Mouse (Mus musculus) midbrain, embryonic 13.5 days (tissue): ENCODE measurements around the gene Tnfsfm13. TPM values are rescaled to one million over a fixed set of nuclear protein-coding genes. Genes with fewer than 3 reads are reported as not detected.

Experiments used
- ATAC-seq: fragments of 200-750 bp; cut with Nextera tagmentation; 2 replicates; pipeline ENCODE4 v1.8.0; 2017; ENCODE audit warnings: mild to moderate bottlenecking, moderate TSS enrichment, moderate library complexity
- H3K27ac ChIP-seq: fragments of 300-500 bp; sonication (generic); 2 replicates; pipeline ENCODE4 v1.5.1; 2015; ENCODE audit warnings: inconsistent platforms, mild to moderate bottlenecking, moderate library complexity
- H3K27me3 ChIP-seq: fragments of 300-500 bp; sonication (generic); 2 replicates; pipeline ENCODE4 v1.6.1; 2015; ENCODE audit warnings: mild to moderate bottlenecking, inconsistent platforms
- H3K36me3 ChIP-seq: fragments of 300-500 bp; sonication (generic); 2 replicates; pipeline ENCODE4 v1.6.1; 2015; ENCODE audit warnings: mild to moderate bottlenecking, inconsistent platforms
- H3K4me1 ChIP-seq: fragments of 300-500 bp; sonication (generic); replicated peaks from 2 replicates; pipeline ENCODE4 v1.6.1; 2015; ENCODE audit warnings: inconsistent platforms
- H3K4me2 ChIP-seq: fragments of 300-500 bp; sonication (generic); replicated peaks from 2 replicates; pipeline ENCODE4 v1.6.1; 2015; ENCODE audit warnings: moderate library complexity, mild to moderate bottlenecking, inconsistent platforms
- H3K4me3 ChIP-seq: fragments of 300-500 bp; sonication (generic); replicated peaks from 2 replicates; pipeline ENCODE4 v1.5.1; 2015; ENCODE audit warnings: mild to moderate bottlenecking, inconsistent platforms
- H3K9ac ChIP-seq: fragments of 300-500 bp; sonication (generic); replicated peaks from 2 replicates; pipeline ENCODE4 v1.6.1; 2015; ENCODE audit warnings: mild to moderate bottlenecking, inconsistent platforms
- H3K9me3 ChIP-seq: fragments of 300-500 bp; sonication (generic); 2 replicates; pipeline ENCODE4 v1.6.1; 2016; ENCODE audit warnings: mild to moderate bottlenecking, inconsistent platforms
- WGBS: fragments of 180-500 bp; shearing (Covaris S2); methylation state at CpG from one replicate; pipeline ENCODE4 v1.1.7; 2015; 5-methylcytosine and 5-hydroxymethylcytosine counted together
- polyA plus RNA-seq: library from polyadenylated mRNA; unstranded; fragments of >200 nt; fragmentation: Nextera tagmentation; extraction: Ambion mirVana; gene quantifications from 2 replicates; pipeline ENCODE4 v1.2.1, GENCODE M21; 2015

Gene Tnfsfm13
- polyA plus RNA-seq, 1 experiment from 2014 or later, result 1.2 TPM

GRCm38 (mm10) chr11:69670786-69671725 is 24.8 kb downstream of the Tnfsfm13 start:
- Histone ChIP-seq H3K4me3 (peak overlapping the region; percentile 76), H3K4me1 (peaks cover 33% of the 10 kb centered on the region), H3K36me3 (peaks cover 74% of the 10 kb centered on the region), H3K9me3 (no peaks in the 10 kb centered on the region), H3K9ac (peak overlapping the region; percentile 99), H3K4me2 (peak overlapping the region; percentile 84), H3K27ac (peak overlapping the region; percentile 98), H3K27me3 (no peaks in the 10 kb centered on the region)
- WGBS, result 1% methylated on average over 52 of the region's 61 CpGs
- peak; percentile 69 for ATAC-seq

GRCm38 (mm10) chr11:69666665-69667005 is 29.3 kb downstream of the Tnfsfm13 start:
- Histone ChIP-seq H3K27ac (no peak overlapping the region), H3K4me2 (no peak overlapping the region), H3K4me3 (no peak overlapping the region; the same call in 1 of the 2 replicates), H3K9ac (no peak overlapping the region), H3K36me3 (peaks cover 71% of the 10 kb centered on the region), H3K4me1 (peaks cover 35% of the 10 kb centered on the region), H3K9me3 (no peaks in the 10 kb centered on the region), H3K27me3 (no peaks in the 10 kb centered on the region)
- WGBS, result 85% methylated on average over 3 of the region's 3 CpGs
- ATAC-seq, result no peak

- peaks cover 71% of the 10 kb centered on the region for H3K36me3 ChIP-seq
- no peak for ATAC-seq
- H3K9ac ChIP-seq, result no peak within 1 kb of the TSS; the same call in 1 of the 2 replicates
- peak within 1 kb of the TSS; percentile 47 for H3K27ac ChIP-seq
- WGBS, result 38% methylated on average over 7 of the region's 7 CpGs
- peaks cover 41% of the 10 kb centered on the region for H3K4me1 ChIP-seq
- no peak within 1 kb of the TSS; the same call in 1 of the 2 replicates for H3K4me3 ChIP-seq
- no peaks in the 10 kb centered on the region for H3K9me3 ChIP-seq
- H3K27me3 ChIP-seq, result no peaks in the 10 kb centered on the region
- H3K4me2 ChIP-seq, result no peak within 1 kb of the TSS
Observed at GRCm38 (mm10) chr11:69665961-69666664, 29.8 kb downstream of the Tnfsfm13 start, which contains the start of gene Cd68. Cd68 (minus strand) TSS chr11:69666153.

GRCm38 (mm10) chr11:69665457-69665960 is 30.4 kb downstream of the Tnfsfm13 start:
- no peaks in the 10 kb centered on the region for H3K27me3 ChIP-seq
- no peak overlapping the region for H3K4me3 ChIP-seq
- no peaks in the 10 kb centered on the region for H3K9me3 ChIP-seq
- H3K36me3 ChIP-seq, result peaks cover 67% of the 10 kb centered on the region
- H3K4me2 ChIP-seq, result no peak overlapping the region
- ATAC-seq, result no peak
- H3K4me1 ChIP-seq, result peaks cover 43% of the 10 kb centered on the region
- 80% methylated on average over 9 of the region's 9 CpGs for WGBS
- H3K9ac ChIP-seq, result no peak overlapping the region; the same call in 1 of the 2 replicates
- 0 out of 2 replicates have a peak overlapping the region, but pooled peaks have one; percentile 25 for H3K27ac ChIP-seq

- peaks cover 65% of the 10 kb centered on the region for H3K36me3 ChIP-seq
- H3K4me1 ChIP-seq, result peaks cover 42% of the 10 kb centered on the region
- H3K27ac ChIP-seq, result peak overlapping the region; percentile 47
Observed at GRCm38 (mm10) chr11:69664841-69665240, 31.1 kb downstream of the Tnfsfm13 start.

GRCm38 (mm10) chr11:69663795-69664194 is 32.1 kb downstream of the Tnfsfm13 start:
- H3K9me3 ChIP-seq, result no peaks in the 10 kb centered on the region
- no peak for ATAC-seq
- H3K4me3 ChIP-seq, result no peak overlapping the region; the same call in 1 of the 2 replicates
- H3K4me1 ChIP-seq, result peaks cover 32% of the 10 kb centered on the region
- H3K27me3 ChIP-seq, result no peaks in the 10 kb centered on the region
- H3K4me2 ChIP-seq, result no peak overlapping the region
- peaks cover 60% of the 10 kb centered on the region for H3K36me3 ChIP-seq
- no peak overlapping the region for H3K9ac ChIP-seq
- peak overlapping the region; percentile 95 for H3K27ac ChIP-seq
- 91% methylated on average over 6 of the region's 6 CpGs for WGBS

More at GRCm38 (mm10) chr11:69664841-69665240, 31.1 kb downstream of the Tnfsfm13 start:
- WGBS, result 92% methylated on average over 7 of the region's 7 CpGs
- Histone ChIP-seq H3K9ac (no peak overlapping the region), H3K4me2 (no peak overlapping the region), H3K27me3 (no peaks in the 10 kb centered on the region), H3K4me3 (no peak overlapping the region), H3K9me3 (no peaks in the 10 kb centered on the region)
- no peak for ATAC-seq

- peaks cover 28% of the 10 kb centered on the region for H3K4me1 ChIP-seq
- peaks cover 60% of the 10 kb centered on the region for H3K36me3 ChIP-seq
- peak overlapping the region; percentile 56 for H3K4me3 ChIP-seq
- H3K9ac ChIP-seq, result peak overlapping the region; percentile 48
- H3K27me3 ChIP-seq, result no peaks in the 10 kb centered on the region
- peak; percentile 60 for ATAC-seq
- 71% methylated on average over 13 of the region's 13 CpGs for WGBS
- peak overlapping the region; percentile 61 for H3K4me2 ChIP-seq
- no peaks in the 10 kb centered on the region for H3K9me3 ChIP-seq
- peak overlapping the region; percentile 95 for H3K27ac ChIP-seq
Observed at GRCm38 (mm10) chr11:69662967-69663671, 32.8 kb downstream of the Tnfsfm13 start.

GRCm38 (mm10) chr11:69662213-69662966 is 33.5 kb downstream of the Tnfsfm13 start, which contains the start of gene Mpdu1:
Mpdu1 (minus strand) TSS chr11:69662642.
- under 1% methylated on average over 48 of the region's 48 CpGs for WGBS
- peaks cover 60% of the 10 kb centered on the region for H3K36me3 ChIP-seq
- no peaks in the 10 kb centered on the region for H3K27me3 ChIP-seq
- peak within 1 kb of the TSS; percentile 56 for H3K4me3 ChIP-seq
- peak; percentile 97 for ATAC-seq
- peak within 1 kb of the TSS; percentile 95 for H3K27ac ChIP-seq
- peak within 1 kb of the TSS; percentile 73 for H3K9ac ChIP-seq
- H3K4me1 ChIP-seq, result peaks cover 28% of the 10 kb centered on the region
- no peaks in the 10 kb centered on the region for H3K9me3 ChIP-seq
- peak within 1 kb of the TSS; percentile 61 for H3K4me2 ChIP-seq

GRCm38 (mm10) chr11:69661221-69661881 is 34.5 kb downstream of the Tnfsfm13 start:
- Histone ChIP-seq H3K4me1 (peaks cover 28% of the 10 kb centered on the region), H3K9ac (peak overlapping the region; percentile 73), H3K4me2 (peak overlapping the region; percentile 61), H3K27me3 (no peaks in the 10 kb centered on the region), H3K4me3 (peak overlapping the region; percentile 56), H3K27ac (peak overlapping the region; percentile 95), H3K36me3 (peaks cover 63% of the 10 kb centered on the region), H3K9me3 (no peaks in the 10 kb centered on the region)
- 82% methylated on average over 3 of the region's 3 CpGs for WGBS
- ATAC-seq, result no peak

- 86% methylated on average over 15 of the region's 15 CpGs for WGBS
- H3K36me3 ChIP-seq, result peaks cover 58% of the 10 kb centered on the region
- H3K4me1 ChIP-seq, result peaks cover 39% of the 10 kb centered on the region
- H3K9ac ChIP-seq, result no peak overlapping the region
- no peak for ATAC-seq
- H3K4me3 ChIP-seq, result no peak overlapping the region
- H3K9me3 ChIP-seq, result no peaks in the 10 kb centered on the region
- no peak overlapping the region for H3K27ac ChIP-seq
- no peak overlapping the region for H3K4me2 ChIP-seq
- H3K27me3 ChIP-seq, result no peaks in the 10 kb centered on the region
Observed at GRCm38 (mm10) chr11:69657462-69657881, 38.4 kb downstream of the Tnfsfm13 start.
